Mouse (Mus musculus) testis, adult 2 months (tissue): ENCODE measurements around the gene Psmg3. TPM values are rescaled to one million over a fixed set of nuclear protein-coding genes. Genes with fewer than 3 reads are reported as not detected.

Source experiments
- H3K27ac ChIP-seq: fragments of 200-500 bp; 2 replicates; pipeline ENCODE4 v1.5.1; 2012; ENCODE audit warnings: low read depth, low read length; ENCODE audit not compliant: control insufficient read depth, insufficient read depth
- H3K27me3 ChIP-seq: fragments of 200-500 bp; 2 replicates; pipeline ENCODE4 v1.6.1; 2012; ENCODE audit warnings: mild to moderate bottlenecking, low read length, moderate library complexity; ENCODE audit not compliant: control insufficient read depth, insufficient read depth
- H3K36me3 ChIP-seq: fragments of 200-500 bp; 2 replicates; pipeline ENCODE4 v1.6.1; 2012; ENCODE audit warnings: mild to moderate bottlenecking, low read length; ENCODE audit not compliant: control insufficient read depth, insufficient read depth
- H3K4me1 ChIP-seq: fragments of 200-500 bp; 2 replicates; pipeline ENCODE4 v1.6.1; 2012; ENCODE audit warnings: low read length; ENCODE audit not compliant: control insufficient read depth, insufficient read depth
- H3K4me3 ChIP-seq: fragments of 200-500 bp; 2 replicates; pipeline ENCODE4 v1.5.1; 2012; ENCODE audit warnings: low read depth, mild to moderate bottlenecking, low read length, moderate library complexity, mixed read lengths; ENCODE audit not compliant: control insufficient read depth
- CTCF ChIP-seq: fragments of 200-500 bp; IDR thresholded peaks from 2 replicates; pipeline ENCODE4 v1.5.1; 2012; ENCODE audit warnings: low read depth, mild to moderate bottlenecking, inconsistent platforms, low read length, moderate library complexity; ENCODE audit not compliant: control insufficient read depth, insufficient read depth, insufficient replicate concordance
- POLR2A ChIP-seq: fragments of 200-500 bp; IDR thresholded peaks from 2 replicates; pipeline ENCODE4 v1.6.1; 2012; ENCODE audit warnings: low read depth, mild to moderate bottlenecking, inconsistent platforms, low read length, moderate library complexity; ENCODE audit not compliant: control insufficient read depth
- polyA plus RNA-seq: library from polyadenylated mRNA; depleted of rRNA; stranded (reverse); fragments of >200 nt; gene quantifications from 2 replicates; pipeline ENCODE4 v1.2.3, GENCODE M21; 2012

Gene Psmg3
- polyA plus RNA-seq, 1 experiment = 9.9 TPM

DNA sequence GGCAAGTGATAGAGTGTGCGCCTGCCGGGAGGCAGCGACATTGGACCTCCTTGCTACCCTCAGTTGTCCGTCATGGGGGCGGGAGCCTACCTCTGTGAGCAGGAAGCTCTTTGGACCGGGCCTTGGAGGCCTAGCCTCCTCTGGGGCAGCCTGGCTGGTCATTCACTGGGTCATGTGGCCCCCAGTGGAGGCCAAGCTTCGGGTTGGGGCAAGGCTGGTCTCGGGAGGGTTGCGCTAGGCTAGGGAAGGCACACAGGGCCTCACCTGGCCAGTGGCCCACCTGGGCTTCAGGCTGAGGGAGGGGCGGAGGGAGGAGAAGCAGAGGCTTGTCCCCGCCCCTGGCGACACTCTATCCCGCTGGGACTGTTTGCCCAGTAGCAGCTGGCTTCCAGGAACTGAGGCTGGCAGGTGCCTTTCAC, 12.7 kb downstream of the Psmg3 start:
- H3K4me3 ChIP-seq = no peak overlapping the region
- peak overlapping the region; percentile 7; the same call in 1 of the 2 replicates for H3K27ac ChIP-seq
- no peaks in the 10 kb centered on the region for H3K27me3 ChIP-seq
- no peaks in the 10 kb centered on the region for H3K4me1 ChIP-seq
- H3K36me3 ChIP-seq = no peaks in the 10 kb centered on the region
- TF ChIP-seq CTCF = no peak

DNA sequence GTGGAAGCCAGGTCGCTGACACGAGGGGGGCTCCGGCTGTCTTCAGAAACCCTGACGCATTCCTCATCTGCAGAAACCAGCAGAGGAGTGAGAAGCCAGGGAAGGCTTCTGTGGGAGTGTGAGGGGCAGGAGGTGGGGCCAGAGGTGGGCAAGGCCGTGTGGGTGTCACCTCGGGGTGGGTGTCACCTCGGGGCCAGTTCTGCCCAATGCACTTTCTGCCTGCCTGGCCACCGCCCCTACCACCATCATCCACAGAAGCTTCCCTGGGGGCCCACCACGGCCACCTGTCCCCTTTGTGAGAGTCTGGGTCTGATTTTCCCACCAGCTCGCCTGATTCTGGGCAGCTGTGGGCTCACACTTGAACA, 13.6 kb downstream of the Psmg3 start:
- H3K4me3 ChIP-seq = peak overlapping the region; percentile 51
- no peak for TF ChIP-seq CTCF
- no peak; the same call in 1 of the 2 replicates for TF ChIP-seq POLR2A

DNA sequence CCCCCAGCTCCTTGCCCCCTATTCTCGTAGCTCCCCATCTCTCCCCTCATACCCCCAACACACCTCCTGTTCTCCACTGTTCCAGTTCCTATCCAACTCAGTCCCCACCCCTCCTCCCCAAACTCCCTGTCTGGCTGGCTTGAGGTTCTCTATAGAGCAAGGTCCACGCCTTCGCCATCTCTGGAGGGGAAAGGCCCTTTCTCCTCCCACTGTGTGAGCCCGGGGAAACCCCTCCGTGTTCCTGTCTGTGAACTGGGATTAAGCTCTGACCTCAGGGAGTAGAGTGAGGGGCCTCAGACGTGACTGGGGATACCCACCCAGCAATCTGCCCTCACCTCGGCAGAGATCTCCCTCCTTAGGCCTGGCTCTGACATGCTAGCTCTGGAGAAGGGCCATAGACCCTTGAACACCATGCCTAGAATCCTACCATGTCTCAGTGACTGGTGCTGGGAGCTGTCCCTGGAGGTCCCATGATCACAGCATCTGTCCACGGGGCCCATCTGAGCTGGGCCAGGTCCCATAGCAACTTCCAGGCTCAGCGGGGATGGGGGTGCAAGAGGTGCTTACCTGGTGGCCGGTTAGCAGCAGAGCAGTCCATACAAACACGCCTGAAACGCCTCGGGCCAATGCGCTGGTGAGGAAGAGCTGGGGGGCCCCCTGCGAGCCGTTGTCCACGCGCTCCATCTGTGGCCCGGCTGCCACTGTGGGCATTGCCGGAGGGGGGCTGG, 14.1 kb downstream of the Psmg3 start:
- Histone ChIP-seq H3K27me3 (no peaks in the 10 kb centered on the region), H3K27ac (peak overlapping the region; percentile 56), H3K4me3 (peak overlapping the region; percentile 51), H3K4me1 (peaks cover 5% of the 10 kb centered on the region), H3K36me3 (no peaks in the 10 kb centered on the region)
- no peak for TF ChIP-seq CTCF
- TF ChIP-seq POLR2A = no peak

More for the DNA sequence above, 13.6 kb downstream of the Psmg3 start:
- H3K36me3 ChIP-seq = no peaks in the 10 kb centered on the region
- H3K27ac ChIP-seq = peak overlapping the region; percentile 56
- peaks cover 4% of the 10 kb centered on the region for H3K4me1 ChIP-seq
- H3K27me3 ChIP-seq = no peaks in the 10 kb centered on the region

DNA sequence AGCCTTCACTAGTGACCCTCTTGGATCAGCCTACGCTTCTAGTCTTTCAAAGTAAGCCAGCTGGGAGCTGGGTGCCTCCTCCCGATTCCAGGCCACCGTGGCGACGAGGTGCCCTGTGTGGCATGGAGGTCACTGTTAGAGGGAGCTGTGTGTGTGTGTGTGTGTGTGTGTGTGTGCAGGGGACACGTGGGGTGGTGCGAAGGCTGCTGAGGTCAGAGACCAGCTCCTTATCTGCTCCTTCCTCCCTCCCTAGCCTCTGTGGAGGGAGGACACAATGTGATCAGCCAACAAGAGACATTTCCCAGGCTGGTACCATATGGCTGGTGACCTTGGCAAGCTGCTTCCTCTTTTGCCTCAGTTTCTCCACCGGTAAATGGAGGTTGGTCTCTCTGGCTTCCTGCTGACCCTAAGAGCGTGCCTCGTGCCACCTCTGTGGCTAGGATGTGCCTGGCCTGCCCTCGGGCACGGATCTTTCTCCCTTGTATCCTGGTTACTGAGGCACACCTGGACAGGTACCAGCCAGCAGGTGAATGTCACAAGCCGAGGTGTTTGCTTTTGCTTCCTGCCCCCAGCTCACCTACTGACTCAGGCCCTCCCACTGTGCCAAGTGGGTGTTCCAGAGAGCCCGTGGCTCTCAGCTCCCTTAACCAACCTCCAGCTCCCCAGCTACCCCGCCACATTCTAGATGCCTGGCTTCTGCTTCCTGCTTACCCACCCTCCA, 14.8 kb downstream of the Psmg3 start:
- Histone ChIP-seq H3K36me3 (no peaks in the 10 kb centered on the region), H3K27ac (no peak overlapping the region; the same call in 1 of the 2 replicates), H3K27me3 (no peaks in the 10 kb centered on the region), H3K4me3 (peak overlapping the region; percentile 51), H3K4me1 (peaks cover 5% of the 10 kb centered on the region)
- no peak for TF ChIP-seq CTCF
- TF ChIP-seq POLR2A = no peak; the same call in 1 of the 2 replicates

DNA sequence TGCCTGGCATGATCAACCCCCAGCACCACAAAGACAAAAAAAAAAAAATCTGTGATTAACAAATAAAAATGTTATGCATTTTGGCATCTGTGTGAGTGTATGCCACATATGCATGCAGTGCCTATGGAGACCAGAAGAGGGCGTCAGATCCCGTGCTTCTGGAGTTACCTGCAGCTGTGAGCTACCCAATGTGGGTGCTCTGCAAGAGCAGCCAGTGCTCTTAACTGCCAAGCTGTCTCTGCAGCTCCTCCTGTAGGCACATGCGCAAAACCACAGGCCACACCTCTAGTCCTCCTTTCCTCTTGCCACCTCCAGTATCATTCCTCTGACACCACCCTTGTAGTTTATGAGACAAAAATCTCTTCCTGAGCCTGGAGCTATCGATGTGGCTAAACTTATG, 17.3 kb downstream of the Psmg3 start:
- TF ChIP-seq CTCF (peak; percentile 67; the same call in 1 of the 2 replicates), POLR2A (peak; percentile 49; the same call in 1 of the 2 replicates)
- H3K4me3 ChIP-seq = no peak overlapping the region
- H3K27me3 ChIP-seq = no peaks in the 10 kb centered on the region
- H3K36me3 ChIP-seq = no peaks in the 10 kb centered on the region
- no peak overlapping the region for H3K27ac ChIP-seq
- peaks cover 5% of the 10 kb centered on the region for H3K4me1 ChIP-seq

DNA sequence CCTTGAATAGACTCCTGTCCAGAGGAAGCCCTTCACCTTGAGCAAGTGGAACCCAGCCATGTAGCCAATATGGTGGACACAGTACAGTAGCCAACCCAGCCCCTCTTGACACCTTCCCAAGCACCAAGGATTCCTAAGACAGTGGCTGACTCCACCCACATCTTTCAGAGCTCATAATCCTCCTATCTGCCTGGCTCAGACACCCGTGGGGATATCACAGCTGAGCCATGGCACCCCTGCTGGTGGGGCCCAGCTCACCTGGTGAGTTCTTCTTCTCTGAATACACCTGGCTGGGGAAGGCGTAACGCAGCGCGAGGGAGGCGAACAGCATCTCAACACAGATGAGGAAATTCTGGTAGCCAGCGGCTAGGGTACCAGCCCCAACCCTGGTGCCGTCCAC, 20.8 kb downstream of the Psmg3 start:
- Histone ChIP-seq H3K27ac (no peak overlapping the region), H3K27me3 (no peaks in the 10 kb centered on the region), H3K4me3 (no peak overlapping the region), H3K4me1 (peaks cover 8% of the 10 kb centered on the region), H3K36me3 (no peaks in the 10 kb centered on the region)
- no peak for TF ChIP-seq CTCF
- TF ChIP-seq POLR2A = no peak

DNA sequence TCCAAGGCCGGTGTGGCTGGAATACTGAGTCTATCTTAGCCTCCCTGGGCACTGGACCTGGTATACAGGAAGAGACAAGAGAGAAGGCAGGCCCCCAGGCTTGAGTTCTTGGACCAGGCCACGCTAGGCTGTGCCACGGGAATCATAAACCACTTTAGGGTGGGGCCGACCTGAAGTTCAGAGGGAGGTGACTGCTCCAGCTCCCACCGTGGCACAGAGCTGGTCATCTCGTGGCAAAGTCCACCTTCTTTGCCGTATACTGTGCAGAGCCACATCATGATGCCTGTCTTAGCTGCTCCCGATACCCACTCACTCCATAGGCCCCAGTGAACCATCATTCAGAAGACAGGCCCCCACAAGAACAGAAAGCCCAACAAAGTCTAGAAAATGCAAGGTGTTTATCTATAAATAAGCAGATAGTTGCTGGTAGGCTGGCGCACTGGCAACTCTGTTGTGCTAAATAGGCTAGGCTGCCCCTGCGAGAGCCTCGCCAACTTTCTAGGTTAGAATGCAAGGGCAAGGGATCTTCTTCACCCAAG, 22.0 kb downstream of the Psmg3 start:
- no peaks in the 10 kb centered on the region for H3K27me3 ChIP-seq
- H3K36me3 ChIP-seq = no peaks in the 10 kb centered on the region
- no peak overlapping the region for H3K27ac ChIP-seq
- TF ChIP-seq POLR2A = no peak; the same call in 1 of the 2 replicates
- no peak for TF ChIP-seq CTCF
- H3K4me1 ChIP-seq = peaks cover 8% of the 10 kb centered on the region
- H3K4me3 ChIP-seq = no peak overlapping the region
